Mouse (Mus musculus) kidney, adult 18-20 months (tissue): ENCODE measurements around the gene Caskin1.

Source experiments
- DNase-seq: peaks from one replicate; pipeline ENCODE4 v3.0.0; 2021

Caskin1 gene

GRCm38 (mm10) chr17:24472512-24472911 lies 15.9 kb upstream of the Caskin1 start:
- DNase-seq: peak; percentile 82

DNA sequence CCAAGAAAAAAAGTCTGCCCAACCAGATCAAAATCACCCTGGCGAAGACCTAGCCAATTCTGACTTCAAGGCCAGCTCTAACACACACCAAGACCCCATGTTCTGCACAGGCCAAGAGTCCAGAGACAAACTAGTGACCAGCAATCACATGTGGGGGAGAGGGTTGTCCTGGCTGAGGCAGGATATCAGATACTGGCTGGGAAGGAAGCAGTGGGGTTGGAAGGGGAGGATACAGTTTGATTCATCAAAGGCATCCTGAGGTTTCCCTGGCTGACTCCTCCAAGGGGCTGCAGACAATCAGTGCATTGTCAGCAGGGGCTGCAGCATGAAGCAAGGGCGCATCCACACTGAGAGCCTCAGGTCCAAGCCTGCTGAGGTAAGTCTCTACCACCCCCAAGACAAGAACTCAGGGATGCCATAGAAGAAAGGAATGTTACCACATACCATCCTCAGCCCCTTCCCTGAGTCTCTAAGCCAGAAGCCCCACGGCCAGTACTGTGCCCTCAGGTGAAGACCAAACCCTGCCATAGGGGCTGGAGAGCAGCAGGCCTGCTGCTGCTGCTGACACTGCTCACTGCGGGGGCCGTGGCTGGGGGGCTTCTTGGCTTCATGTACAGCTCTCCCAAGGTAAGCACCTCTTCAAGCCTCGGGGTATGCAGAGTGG lies 14.7 kb upstream of the Caskin1 start, which contains the start of gene Bricd5:
Gene Bricd5, plus strand, starts transcription at position 273 of the 664 bp plus-strand sequence.
- no peak for DNase-seq

GRCm38 (mm10) chr17:24474557-24474956 lies 13.8 kb upstream of the Caskin1 start:
- no peak for DNase-seq

DNA sequence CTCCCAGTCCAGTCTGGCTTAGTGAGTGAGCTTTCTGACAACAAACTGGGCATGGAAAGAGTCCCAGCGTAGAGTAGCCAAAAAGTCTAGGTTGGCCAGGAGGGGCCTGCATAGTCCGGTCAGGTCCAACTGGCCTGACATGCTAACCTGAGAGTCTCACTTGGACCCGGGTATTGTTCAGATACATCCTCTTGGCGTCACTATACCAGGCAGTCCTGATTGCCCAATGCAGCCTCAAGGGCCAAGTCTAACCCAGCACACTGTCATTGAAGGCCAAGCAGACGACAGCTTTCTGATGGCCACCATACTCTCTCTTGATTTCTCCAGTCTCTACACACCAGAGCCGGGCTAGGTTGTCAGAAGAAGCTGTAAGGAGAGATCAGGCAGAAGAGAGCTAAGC lies 12.8 kb upstream of the Caskin1 start:
- no peak for DNase-seq

DNA sequence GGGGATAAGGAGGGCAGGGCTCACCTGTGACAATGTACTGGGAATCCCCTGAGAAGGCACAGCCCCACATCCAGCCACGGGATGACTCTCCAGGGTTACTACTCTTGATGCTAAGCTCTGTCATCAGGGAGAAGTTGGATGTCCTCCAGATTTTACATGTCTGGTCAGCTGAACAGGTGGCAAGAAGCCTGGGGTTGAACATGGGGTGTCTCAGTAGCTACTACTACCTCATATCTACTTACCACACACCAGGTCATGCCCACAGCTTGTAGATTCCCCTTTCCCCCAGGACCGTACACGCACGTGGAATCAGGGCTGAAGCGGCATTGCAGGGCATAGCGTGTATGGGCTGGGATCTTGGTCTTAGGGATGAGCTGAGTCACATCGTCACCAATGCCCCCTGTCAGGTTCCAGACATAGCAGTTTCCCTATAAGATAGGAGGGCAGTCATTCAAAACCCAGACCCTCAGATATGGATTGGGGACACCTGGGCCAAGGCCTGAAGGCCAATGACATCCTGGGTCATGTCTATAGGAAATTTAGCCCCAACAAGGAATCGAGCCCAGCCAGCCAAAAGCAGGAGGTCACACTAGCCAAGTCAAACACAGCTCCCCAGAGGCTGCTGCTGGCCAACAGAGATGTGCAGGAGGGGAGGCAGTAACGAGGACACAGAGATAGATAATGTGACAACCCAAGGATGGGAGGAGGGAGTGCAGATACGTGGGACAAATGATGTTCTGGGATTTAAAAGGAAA lies 12.2 kb upstream of the Caskin1 start:
- DNase-seq: no peak

DNA sequence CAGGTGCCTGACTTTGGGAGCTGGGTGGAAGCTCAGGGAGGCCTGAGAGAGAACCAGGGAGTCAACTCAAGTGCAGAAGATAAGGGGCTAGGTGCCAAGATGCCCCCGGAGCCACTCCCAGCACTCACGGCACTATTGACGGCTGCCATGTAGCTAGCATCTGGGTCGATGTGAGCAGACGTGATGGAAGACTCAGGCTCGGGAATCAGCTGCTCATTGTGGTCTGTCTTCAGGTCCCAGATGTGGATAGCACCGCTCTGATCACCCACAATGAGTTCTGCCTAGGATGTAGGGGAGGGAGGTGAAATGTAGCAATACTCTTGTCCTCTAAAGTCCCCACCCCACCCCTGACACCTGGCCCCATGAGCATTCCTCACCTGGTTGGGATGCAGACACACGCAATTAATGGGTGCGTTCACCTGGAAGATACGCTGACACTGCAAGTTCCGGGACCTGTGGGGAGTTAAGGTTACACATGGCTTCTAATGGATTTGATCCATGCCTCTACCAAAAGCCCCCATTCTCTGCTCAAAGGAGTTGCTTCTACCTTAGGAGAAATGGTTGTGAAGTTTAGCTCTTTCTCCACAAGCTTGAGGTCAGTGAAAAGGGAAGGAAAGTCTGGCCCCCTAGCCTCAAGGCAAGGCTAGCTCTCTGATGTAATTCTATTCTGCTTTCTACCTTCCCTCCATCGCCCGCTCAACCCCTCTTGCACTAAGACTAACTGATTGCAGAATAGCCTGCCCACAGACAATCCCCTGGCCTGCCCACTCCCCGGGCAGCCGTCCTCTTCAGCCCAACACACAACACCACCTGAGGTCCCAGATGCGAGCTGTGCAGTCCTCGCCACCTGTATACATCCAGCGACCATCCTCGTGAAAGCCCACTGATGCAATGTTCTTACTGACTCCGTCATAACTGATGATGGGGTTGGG lies 11.1 kb upstream of the Caskin1 start:
- no peak for DNase-seq

DNA sequence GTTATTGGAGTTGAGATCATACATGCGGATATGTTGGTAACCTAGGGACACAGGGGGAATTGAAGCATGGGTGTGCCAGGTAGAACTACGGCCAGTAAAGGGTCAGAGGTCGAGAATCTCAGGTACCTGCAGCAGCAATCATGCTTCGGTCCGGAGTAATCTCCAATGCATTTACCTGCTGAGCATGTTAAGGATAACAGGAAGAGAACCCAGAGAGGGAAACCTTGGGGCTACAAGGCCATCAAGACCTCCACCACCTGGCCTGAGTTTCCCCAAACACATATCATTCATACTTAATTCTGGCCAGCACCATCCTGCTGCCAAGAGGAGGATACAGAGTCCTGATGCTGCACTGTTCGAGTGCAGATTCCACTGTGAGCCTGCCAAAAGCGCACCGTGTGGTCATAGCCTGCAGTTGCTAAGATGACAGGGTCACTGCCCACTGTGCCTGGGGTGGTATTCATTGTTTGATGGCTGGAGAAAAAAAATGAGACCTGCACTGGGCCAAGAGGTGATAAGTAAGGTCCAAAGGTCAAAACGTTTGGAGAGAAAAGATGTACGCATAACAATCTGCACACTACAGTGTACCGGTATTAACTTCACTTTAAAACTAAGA lies 10.3 kb upstream of the Caskin1 start:
- no peak for DNase-seq

DNA sequence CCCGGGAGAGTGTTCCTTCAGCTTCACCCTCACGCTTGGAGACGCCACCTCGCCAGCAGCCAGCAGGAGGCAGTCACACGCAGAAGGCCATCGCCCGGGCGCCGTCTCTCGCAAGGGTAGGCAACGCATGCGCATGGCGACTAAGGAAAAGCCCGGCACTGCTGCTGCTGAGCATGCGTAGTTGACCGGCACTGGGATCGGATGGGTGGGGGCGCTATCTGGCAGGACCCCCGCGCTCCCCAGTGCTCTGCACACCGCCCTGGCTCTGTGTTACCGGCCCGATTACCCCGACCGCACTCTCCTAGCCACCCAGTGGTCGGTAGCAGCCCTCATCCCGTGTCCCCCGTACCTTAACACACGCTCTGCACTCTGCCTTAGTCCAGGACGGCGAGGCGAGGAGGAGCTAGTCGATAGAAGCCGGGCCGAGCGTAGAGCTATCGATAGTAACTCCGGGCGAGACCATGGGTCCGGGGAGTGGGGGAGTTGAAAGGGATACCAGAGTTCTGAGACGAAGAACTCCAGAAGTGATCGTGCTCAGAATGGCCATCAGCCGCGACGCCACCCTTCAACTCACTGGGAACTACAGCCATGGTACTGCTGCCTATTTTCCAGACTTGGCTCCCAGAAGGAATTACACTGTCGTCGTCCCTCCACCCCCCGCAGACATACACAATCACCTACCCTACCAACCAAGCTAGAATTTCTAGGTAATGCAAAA lies 9.6 kb upstream of the Caskin1 start, which contains the start of gene Mlst8:
Gene Mlst8, minus strand, starts transcription at position 416 of the 718 bp plus-strand sequence.
- peak; percentile 98 for DNase-seq

- DNase-seq: no peak
These were observed 9.0 kb upstream of the Caskin1 start for GRCm38 (mm10) chr17:24479431-24479830.

GRCm38 (mm10) chr17:24480201-24480826 lies 8.1 kb upstream of the Caskin1 start:
- DNase-seq: no peak

DNA sequence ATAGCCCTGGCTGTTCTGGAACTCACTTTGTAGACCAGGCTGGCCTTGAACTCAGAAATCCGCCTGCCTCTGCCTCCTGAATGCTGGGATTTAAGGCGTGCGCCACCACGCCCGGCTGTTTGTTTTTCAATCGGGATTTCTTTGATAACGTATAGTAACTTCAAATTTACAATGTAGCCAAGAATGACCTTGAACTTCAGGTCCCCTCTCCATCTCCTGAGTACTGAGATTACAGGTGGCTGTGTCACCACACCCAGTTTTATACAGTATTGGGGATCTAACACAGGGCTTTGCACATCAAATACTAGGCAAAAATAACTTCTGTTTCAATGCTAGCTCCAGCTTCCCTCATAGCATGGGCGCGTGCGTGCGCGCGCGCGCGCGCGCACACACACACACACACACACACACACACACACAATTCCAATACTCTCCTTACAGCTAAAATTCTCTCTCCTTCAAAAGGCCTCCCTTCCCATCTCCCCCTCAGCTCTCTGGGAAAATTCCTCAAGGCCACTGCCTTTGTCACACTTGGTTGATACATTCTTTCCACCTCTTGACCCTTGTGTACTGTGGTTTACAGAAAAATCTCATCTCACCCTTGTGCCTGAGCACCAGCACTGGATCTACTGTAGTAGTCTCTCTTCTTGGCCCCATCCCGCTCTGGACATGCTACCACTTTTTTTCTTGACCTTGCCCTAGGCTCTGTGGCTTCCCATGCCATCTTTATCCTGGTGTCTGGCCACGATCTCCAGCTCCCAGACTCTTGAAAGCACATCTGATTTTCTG lies 7.2 kb upstream of the Caskin1 start:
- DNase-seq: no peak

GRCm38 (mm10) chr17:24483495-24483894 lies 4.9 kb upstream of the Caskin1 start:
- DNase-seq: no peak

- DNase-seq: no peak
These were observed 3.1 kb upstream of the Caskin1 start for GRCm38 (mm10) chr17:24485090-24485860.

- DNase-seq: no peak
These were observed 362 bp downstream of the Caskin1 start for GRCm38 (mm10) chr17:24488662-24489264.

DNA sequence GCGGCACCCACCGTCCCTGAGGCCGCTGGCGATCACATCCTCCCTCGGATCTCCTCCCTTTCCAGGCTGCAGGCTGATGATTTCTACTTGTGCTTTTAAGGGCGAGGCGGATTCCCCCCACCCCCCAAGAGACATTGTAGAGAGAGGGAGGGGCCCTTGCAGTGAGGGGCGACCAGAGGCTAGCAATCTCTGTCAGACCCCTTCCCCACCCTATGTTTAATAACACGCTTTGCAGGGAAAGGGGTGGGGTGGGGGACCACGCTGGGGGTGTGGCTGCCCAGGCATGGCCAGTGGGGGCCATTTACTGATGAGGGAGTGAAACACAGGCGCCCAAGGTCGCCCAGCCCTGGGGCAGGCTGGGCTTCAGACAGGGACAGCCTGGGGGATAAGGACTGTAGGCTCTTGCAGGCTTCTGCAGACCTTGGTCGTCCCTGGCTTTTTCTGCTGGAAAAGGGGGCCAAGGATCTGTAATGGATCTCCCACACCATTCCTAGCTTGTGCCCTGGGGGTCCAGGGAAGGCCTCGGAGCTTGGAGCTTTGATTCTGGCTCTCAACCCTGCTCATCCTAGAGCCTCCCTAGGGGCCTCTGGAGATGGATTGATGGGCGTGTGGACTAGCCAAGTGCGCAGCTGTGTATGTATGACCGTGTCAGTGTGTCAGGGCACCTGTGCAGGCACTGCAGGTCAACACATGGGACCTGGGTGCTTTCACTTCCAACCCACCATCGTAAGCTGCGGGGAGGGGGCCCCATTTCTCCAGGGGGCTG lies 1.0 kb downstream of the Caskin1 start:
- DNase-seq: no peak

GRCm38 (mm10) chr17:24490399-24490798 lies 2.0 kb downstream of the Caskin1 start:
- DNase-seq: no peak

GRCm38 (mm10) chr17:24494627-24495335 lies 6.4 kb downstream of the Caskin1 start:
- peak; percentile 45 for DNase-seq

DNA sequence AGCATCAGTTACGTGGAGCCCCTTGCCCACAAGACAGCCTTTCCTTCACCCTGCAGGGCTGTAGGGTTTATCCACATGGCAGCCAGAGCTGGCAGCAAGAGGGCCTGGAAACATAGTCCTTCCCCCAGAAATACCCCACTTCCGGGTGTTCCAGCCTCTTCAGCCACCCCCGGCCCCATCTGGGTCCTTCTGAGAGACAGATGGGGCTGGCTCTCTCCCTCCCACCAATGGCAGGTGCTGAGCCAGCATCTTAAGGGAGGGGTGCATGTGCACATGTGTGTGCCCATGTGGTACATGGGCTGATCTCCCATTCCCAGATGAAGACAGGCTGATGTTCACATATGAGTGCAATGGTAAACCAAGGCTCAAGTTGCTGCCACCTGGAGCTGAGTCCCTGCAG lies 7.0 kb downstream of the Caskin1 start:
- DNase-seq: no peak
